Mouse (Mus musculus) frontal cortex, adult 2 months (tissue): ENCODE measurements around the gene Syndig1. TPM values are rescaled to one million over a fixed set of nuclear protein-coding genes. Genes with fewer than 3 reads are reported as not detected.

Experiments used
- DNase-seq, 2 experiments: peaks; one replicate each; pipeline ENCODE4 v3.0.0; 2022; ENCODE audit warnings: low spot score in 1 of 2; ENCODE audit errors: extremely low spot score in 1 of 2
- polyA plus RNA-seq: library from polyadenylated mRNA; depleted of rRNA; stranded (reverse); fragments of >200 nt; gene quantifications from 2 replicates; pipeline ENCODE4 v1.2.3, GENCODE M21; 2012

The Syndig1 gene
- polyA plus RNA-seq, 1 experiment: 29.2 TPM

- DNase-seq: no peak
Measured at GRCm38 (mm10) chr2:149971014-149971413, 142.0 kb downstream of the Syndig1 start.

GRCm38 (mm10) chr2:149973583-149973982 is 144.6 kb downstream of the Syndig1 start:
- DNase-seq: peak; percentile 19 to 58

- no peak for DNase-seq
Measured at GRCm38 (mm10) chr2:149980419-149980818, 151.4 kb downstream of the Syndig1 start.

GRCm38 (mm10) chr2:149982466-149982865 is 153.5 kb downstream of the Syndig1 start:
- no peak for DNase-seq

- no peak for DNase-seq
Measured at GRCm38 (mm10) chr2:149983107-149983506, 154.1 kb downstream of the Syndig1 start.

GRCm38 (mm10) chr2:149987610-149988009 is 158.6 kb downstream of the Syndig1 start:
- peak; percentile 17 to 28 for DNase-seq

- no peak for DNase-seq
Measured at GRCm38 (mm10) chr2:149991506-149991905, 162.5 kb downstream of the Syndig1 start.

GRCm38 (mm10) chr2:149992921-149993320 is 163.9 kb downstream of the Syndig1 start:
- no peak for DNase-seq

GRCm38 (mm10) chr2:149996382-149996964 is 167.5 kb downstream of the Syndig1 start:
- no peak for DNase-seq

GRCm38 (mm10) chr2:149997657-149998056 is 168.6 kb downstream of the Syndig1 start:
- no peak for DNase-seq

- DNase-seq: no peak
Measured at GRCm38 (mm10) chr2:149998373-149999108, 169.5 kb downstream of the Syndig1 start.

- no peak for DNase-seq
Measured at GRCm38 (mm10) chr2:150000564-150000963, 171.6 kb downstream of the Syndig1 start.

GRCm38 (mm10) chr2:150003499-150003898 is 174.5 kb downstream of the Syndig1 start:
- DNase-seq: no peak

GRCm38 (mm10) chr2:150012787-150013346 is 183.9 kb downstream of the Syndig1 start:
- no peak for DNase-seq

GRCm38 (mm10) chr2:150013785-150014184 is 184.8 kb downstream of the Syndig1 start:
- DNase-seq: no peak

GRCm38 (mm10) chr2:150016303-150016702 is 187.3 kb downstream of the Syndig1 start:
- no peak for DNase-seq

GRCm38 (mm10) chr2:150020706-150021105 is 191.7 kb downstream of the Syndig1 start:
- DNase-seq: no peak

- DNase-seq: peak; percentile 5 to 29
Measured at GRCm38 (mm10) chr2:150023873-150024339, 194.9 kb downstream of the Syndig1 start.

GRCm38 (mm10) chr2:150043531-150043930 is 214.5 kb downstream of the Syndig1 start:
- DNase-seq: no peak
